Mouse (Mus musculus): ENCODE results near the gene Gbe1. TPM values are rescaled to one million over a fixed set of nuclear protein-coding genes. Genes with fewer than 3 reads are reported as not detected.

Gene Gbe1
- polyA plus RNA-seq, 1 experiment: 4.3 TPM

- Histone ChIP-seq H3K27ac (ENCODE audit: insufficient read depth, low read length) (no peak overlapping the region), H3K9ac (ENCODE audit: low read depth, poor library complexity, severe bottlenecking) (no peak overlapping the region), H3K4me1 (ENCODE audit: control insufficient read depth, insufficient read depth, low read length) (no peaks in the 10 kb centered on the region), H3K9me3 (replicated peaks; ENCODE audit: control insufficient read depth, insufficient read depth, low read length, poor library complexity, severe bottlenecking) (no peaks in the 10 kb centered on the region), H3K4me3 (ENCODE audit: low read depth, low read length) (no peak overlapping the region), H3K36me3 (ENCODE audit: control insufficient read depth, insufficient read depth, low read length, poor library complexity, severe bottlenecking) (no peaks in the 10 kb centered on the region), H3K27me3 (ENCODE audit: control insufficient read depth, insufficient read depth, low read length, poor library complexity, severe bottlenecking) (no peaks in the 10 kb centered on the region)
- TF ChIP-seq CTCF (IDR thresholded peaks at IDR 0.05; ENCODE audit: low read depth, low read length) (no peak), EP300 (IDR thresholded peaks at IDR 0.05; ENCODE audit: insufficient read depth, low read depth, low read length) (no peak), POLR2A (IDR thresholded peaks at IDR 0.05; ENCODE audit: insufficient read depth, low read length) (no peak)
Observed at GRCm38 (mm10) chr16:70345607-70346006, 31.9 kb downstream of the Gbe1 start.

GRCm38 (mm10) chr16:70350011-70350410, 36.3 kb downstream of the Gbe1 start:
- no peak overlapping the region for H3K27ac ChIP-seq (ENCODE audit: insufficient read depth, low read length)
- no peak for TF ChIP-seq POLR2A (IDR thresholded peaks at IDR 0.05; ENCODE audit: insufficient read depth, low read length)
- TF ChIP-seq CTCF (IDR thresholded peaks at IDR 0.05; ENCODE audit: low read depth, low read length): no peak

GRCm38 (mm10) chr16:70351641-70352280, 38.0 kb downstream of the Gbe1 start:
- Histone ChIP-seq H3K9ac (ENCODE audit: low read depth, poor library complexity, severe bottlenecking) (no peak overlapping the region), H3K27me3 (ENCODE audit: control insufficient read depth, insufficient read depth, low read length, poor library complexity, severe bottlenecking) (no peaks in the 10 kb centered on the region), H3K4me1 (ENCODE audit: control insufficient read depth, insufficient read depth, low read length) (no peaks in the 10 kb centered on the region), H3K36me3 (ENCODE audit: control insufficient read depth, insufficient read depth, low read length, poor library complexity, severe bottlenecking) (no peaks in the 10 kb centered on the region), H3K9me3 (replicated peaks; ENCODE audit: control insufficient read depth, insufficient read depth, low read length, poor library complexity, severe bottlenecking) (no peaks in the 10 kb centered on the region), H3K27ac (ENCODE audit: insufficient read depth, low read length) (no peak overlapping the region), H3K4me3 (ENCODE audit: low read depth, low read length) (no peak overlapping the region)
- no peak for TF ChIP-seq CTCF (IDR thresholded peaks at IDR 0.05; ENCODE audit: low read depth, low read length)
- no peak for TF ChIP-seq POLR2A (IDR thresholded peaks at IDR 0.05; ENCODE audit: insufficient read depth, low read length)
- no peak for TF ChIP-seq EP300 (IDR thresholded peaks at IDR 0.05; ENCODE audit: insufficient read depth, low read depth, low read length)

More at GRCm38 (mm10) chr16:70350011-70350410, 36.3 kb downstream of the Gbe1 start:
- no peaks in the 10 kb centered on the region for H3K36me3 ChIP-seq (ENCODE audit: control insufficient read depth, insufficient read depth, low read length, poor library complexity, severe bottlenecking)
- no peaks in the 10 kb centered on the region for H3K27me3 ChIP-seq (ENCODE audit: control insufficient read depth, insufficient read depth, low read length, poor library complexity, severe bottlenecking)
- H3K4me1 ChIP-seq (ENCODE audit: control insufficient read depth, insufficient read depth, low read length): no peaks in the 10 kb centered on the region
- H3K4me3 ChIP-seq (ENCODE audit: low read depth, low read length): no peak overlapping the region
- no peaks in the 10 kb centered on the region for H3K9me3 ChIP-seq (replicated peaks; ENCODE audit: control insufficient read depth, insufficient read depth, low read length, poor library complexity, severe bottlenecking)
- H3K9ac ChIP-seq (ENCODE audit: low read depth, poor library complexity, severe bottlenecking): no peak overlapping the region

GRCm38 (mm10) chr16:70352571-70352970, 38.8 kb downstream of the Gbe1 start:
- Histone ChIP-seq H3K9me3 (replicated peaks; ENCODE audit: control insufficient read depth, insufficient read depth, low read length, poor library complexity, severe bottlenecking) (no peaks in the 10 kb centered on the region), H3K27me3 (ENCODE audit: control insufficient read depth, insufficient read depth, low read length, poor library complexity, severe bottlenecking) (no peaks in the 10 kb centered on the region), H3K4me3 (ENCODE audit: low read depth, low read length) (no peak overlapping the region), H3K4me1 (ENCODE audit: control insufficient read depth, insufficient read depth, low read length) (no peaks in the 10 kb centered on the region), H3K27ac (ENCODE audit: insufficient read depth, low read length) (no peak overlapping the region), H3K9ac (ENCODE audit: low read depth, poor library complexity, severe bottlenecking) (no peak overlapping the region), H3K36me3 (ENCODE audit: control insufficient read depth, insufficient read depth, low read length, poor library complexity, severe bottlenecking) (no peaks in the 10 kb centered on the region)
- TF ChIP-seq POLR2A (IDR thresholded peaks at IDR 0.05; ENCODE audit: insufficient read depth, low read length): no peak
- TF ChIP-seq CTCF (IDR thresholded peaks at IDR 0.05; ENCODE audit: low read depth, low read length): no peak
- TF ChIP-seq EP300 (IDR thresholded peaks at IDR 0.05; ENCODE audit: insufficient read depth, low read depth, low read length): no peak

GRCm38 (mm10) chr16:70353058-70353457, 39.3 kb downstream of the Gbe1 start:
- no peak overlapping the region for H3K4me3 ChIP-seq (ENCODE audit: low read depth, low read length)
- H3K27me3 ChIP-seq (ENCODE audit: control insufficient read depth, insufficient read depth, low read length, poor library complexity, severe bottlenecking): no peaks in the 10 kb centered on the region
- no peak overlapping the region for H3K27ac ChIP-seq (ENCODE audit: insufficient read depth, low read length)
- no peaks in the 10 kb centered on the region for H3K4me1 ChIP-seq (ENCODE audit: control insufficient read depth, insufficient read depth, low read length)
- no peaks in the 10 kb centered on the region for H3K36me3 ChIP-seq (ENCODE audit: control insufficient read depth, insufficient read depth, low read length, poor library complexity, severe bottlenecking)
- TF ChIP-seq POLR2A (IDR thresholded peaks at IDR 0.05; ENCODE audit: insufficient read depth, low read length): no peak
- no peak for TF ChIP-seq EP300 (IDR thresholded peaks at IDR 0.05; ENCODE audit: insufficient read depth, low read depth, low read length)
- TF ChIP-seq CTCF (IDR thresholded peaks at IDR 0.05; ENCODE audit: low read depth, low read length): no peak
- H3K9me3 ChIP-seq (replicated peaks; ENCODE audit: control insufficient read depth, insufficient read depth, low read length, poor library complexity, severe bottlenecking): no peaks in the 10 kb centered on the region
- no peak overlapping the region for H3K9ac ChIP-seq (ENCODE audit: low read depth, poor library complexity, severe bottlenecking)

- no peak overlapping the region for H3K9ac ChIP-seq (ENCODE audit: low read depth, poor library complexity, severe bottlenecking)
- TF ChIP-seq EP300 (IDR thresholded peaks at IDR 0.05; ENCODE audit: insufficient read depth, low read depth, low read length) (no peak), CTCF (IDR thresholded peaks at IDR 0.05; ENCODE audit: low read depth, low read length) (no peak), POLR2A (IDR thresholded peaks at IDR 0.05; ENCODE audit: insufficient read depth, low read length) (no peak)
- H3K36me3 ChIP-seq (ENCODE audit: control insufficient read depth, insufficient read depth, low read length, poor library complexity, severe bottlenecking): no peaks in the 10 kb centered on the region
- no peaks in the 10 kb centered on the region for H3K9me3 ChIP-seq (replicated peaks; ENCODE audit: control insufficient read depth, insufficient read depth, low read length, poor library complexity, severe bottlenecking)
- no peak overlapping the region for H3K27ac ChIP-seq (ENCODE audit: insufficient read depth, low read length)
- H3K4me3 ChIP-seq (ENCODE audit: low read depth, low read length): no peak overlapping the region
- H3K4me1 ChIP-seq (ENCODE audit: control insufficient read depth, insufficient read depth, low read length): no peaks in the 10 kb centered on the region
- no peaks in the 10 kb centered on the region for H3K27me3 ChIP-seq (ENCODE audit: control insufficient read depth, insufficient read depth, low read length, poor library complexity, severe bottlenecking)
Observed at GRCm38 (mm10) chr16:70358326-70358725, 44.6 kb downstream of the Gbe1 start.

Data from ES-Bruce4 (cell line).